Mouse (Mus musculus) testis, postnatal 14 days (tissue): ENCODE measurements at regions not wholly inside any gene's neighbourhood (a gene's known extent, or its start where the extent isn't known, plus 50 kb on each side); places are given as distances from the start of the nearest gene placed in this dataset.
"Not testable (repeated sequence)": the region's sequence is repeated elsewhere in the genome, so short reads cannot be mapped to it uniquely, and the experiment has no call there.

Experiments
- DNase-seq: peaks from one replicate; pipeline ENCODE4 v3.0.0; 2021; ENCODE audit warnings: low spot score

DNA sequence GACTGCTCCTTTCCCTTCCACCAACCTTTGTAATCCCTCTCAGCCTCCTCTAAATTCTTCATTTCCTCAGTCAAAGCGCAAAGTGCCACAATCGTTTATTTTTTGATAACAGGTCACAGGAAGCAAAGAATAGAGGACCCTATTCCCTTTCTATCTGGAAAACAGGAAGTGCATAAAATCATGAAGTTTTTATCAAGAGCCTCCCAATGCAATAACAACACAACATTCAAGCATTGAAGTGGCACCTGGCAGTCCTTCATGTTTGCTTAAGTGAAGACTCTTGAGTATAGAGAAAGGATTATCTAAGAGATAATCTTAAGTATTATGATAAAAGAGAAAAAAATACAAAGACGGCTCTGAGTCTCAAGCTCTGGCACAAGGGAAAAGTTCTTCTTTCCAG lies 111.9 kb downstream of the Ibtk start:
- DNase-seq = no peak

DNA sequence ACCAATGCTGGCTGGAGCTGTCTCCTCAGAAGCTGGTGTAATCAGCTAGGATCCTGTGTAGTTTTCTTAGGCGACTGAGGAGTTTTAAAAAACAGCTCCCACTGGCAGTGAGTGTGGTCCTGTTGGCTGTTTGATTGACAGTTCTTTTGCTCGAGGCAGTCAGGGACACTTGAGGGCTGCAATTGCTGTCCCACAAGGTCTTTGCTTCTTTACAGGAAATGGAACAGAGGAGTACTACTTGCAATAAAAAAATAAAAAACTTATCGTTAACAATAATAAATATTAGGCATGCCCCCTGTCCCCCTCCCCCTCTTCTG lies 113.0 kb downstream of the Ibtk start:
- no peak for DNase-seq

DNA sequence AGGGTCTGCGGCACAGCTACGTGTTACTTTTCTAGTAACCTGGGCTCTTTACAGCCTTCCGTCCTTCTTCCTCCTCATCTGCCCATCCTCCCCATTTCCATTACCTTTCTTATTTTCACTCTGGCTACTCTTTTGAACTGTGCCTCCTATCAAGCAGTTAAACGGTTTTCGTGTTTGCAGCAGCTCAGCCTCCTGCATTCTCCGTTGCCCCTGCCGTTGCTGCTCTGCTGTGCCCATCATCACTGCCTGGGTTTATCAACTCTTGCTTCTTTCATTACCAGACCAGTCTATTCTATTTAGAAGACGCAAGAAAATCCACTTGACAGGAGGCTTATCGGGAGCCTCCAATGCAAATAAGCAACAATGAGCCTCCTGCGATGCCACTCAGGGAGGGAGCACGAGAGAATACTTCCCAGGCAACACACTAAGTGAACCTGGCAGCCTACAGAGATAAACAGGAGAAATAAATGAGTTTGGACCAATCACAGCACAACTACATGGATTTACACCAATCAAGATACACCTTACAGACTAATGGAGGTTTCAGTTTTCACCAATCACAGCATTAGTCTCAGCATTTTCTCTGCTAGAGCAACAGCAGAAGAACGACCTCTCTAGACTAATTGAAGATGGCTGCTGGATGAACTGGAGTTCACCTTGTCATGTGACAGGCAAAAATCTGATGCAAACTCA lies 113.5 kb downstream of the Ibtk start:
- DNase-seq = no peak

DNA sequence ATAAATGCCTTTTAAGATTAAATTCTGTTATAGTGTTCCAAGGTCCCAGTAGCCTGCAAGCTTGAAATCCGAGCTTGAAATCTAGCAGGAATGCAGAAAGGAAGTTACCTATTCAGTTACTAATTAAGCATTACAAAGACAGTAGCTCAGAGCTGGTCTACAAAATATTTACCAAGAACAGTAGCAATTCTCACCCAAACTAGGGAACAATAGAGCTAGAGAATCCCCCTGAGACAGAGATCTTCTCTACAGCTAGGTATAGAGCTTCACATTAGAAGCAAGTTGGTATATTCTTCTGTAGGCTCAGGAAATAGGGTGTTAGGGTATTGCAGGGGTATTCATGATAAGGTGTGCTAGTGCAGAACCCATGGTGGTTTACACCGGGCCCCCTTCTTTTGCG lies 114.3 kb downstream of the Ibtk start:
- not testable (repeated sequence) for DNase-seq

DNA sequence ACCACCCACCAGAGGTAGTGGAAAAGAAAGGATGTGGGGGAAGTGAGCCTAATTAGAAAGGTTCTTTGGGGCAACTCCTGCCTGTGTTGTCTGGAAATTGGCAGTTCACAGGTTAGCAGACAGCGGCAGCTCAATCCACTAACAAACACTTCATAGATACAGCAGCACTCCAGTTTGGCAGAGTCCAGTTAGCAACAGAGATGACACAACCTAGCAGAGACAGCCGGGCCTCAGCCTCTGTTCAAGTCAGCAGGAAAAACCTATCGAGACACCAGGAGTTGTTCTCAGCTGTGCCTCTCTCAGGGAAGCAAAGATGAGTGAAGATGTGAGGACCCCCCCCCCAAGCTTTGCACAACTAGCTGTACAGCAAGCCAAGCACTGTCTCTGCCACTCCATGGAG lies 131.2 kb downstream of the Ibtk start:
- DNase-seq = no peak

DNA sequence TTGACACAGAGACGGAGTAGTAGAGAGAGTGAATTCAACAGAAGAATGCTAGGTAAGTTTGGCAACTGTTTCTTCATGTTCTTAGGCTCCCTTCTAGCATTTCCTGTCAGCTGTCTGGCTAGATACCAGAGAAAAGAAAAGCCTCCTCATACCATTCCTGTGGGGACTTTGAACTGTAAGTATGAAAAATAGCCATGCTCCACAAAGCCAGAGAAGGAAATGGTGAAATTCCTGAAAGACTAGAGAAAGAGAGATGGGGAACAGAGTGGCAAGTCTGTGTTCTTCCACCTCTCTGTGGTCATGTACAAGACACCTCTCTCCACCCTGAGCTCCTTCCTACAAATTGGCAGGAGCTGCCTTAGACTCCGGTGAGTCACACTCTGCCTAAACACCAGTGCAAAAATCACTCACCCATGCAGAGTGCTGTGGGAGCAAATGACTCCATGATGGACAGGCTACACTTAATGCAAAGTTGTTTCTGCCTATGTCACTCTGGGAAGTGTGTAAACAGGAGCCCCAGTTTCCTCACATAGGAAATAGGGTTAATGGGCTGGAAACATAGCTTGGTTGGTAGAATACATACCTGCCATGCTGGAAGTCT lies 131.9 kb downstream of the Ibtk start:
- no peak for DNase-seq

DNA sequence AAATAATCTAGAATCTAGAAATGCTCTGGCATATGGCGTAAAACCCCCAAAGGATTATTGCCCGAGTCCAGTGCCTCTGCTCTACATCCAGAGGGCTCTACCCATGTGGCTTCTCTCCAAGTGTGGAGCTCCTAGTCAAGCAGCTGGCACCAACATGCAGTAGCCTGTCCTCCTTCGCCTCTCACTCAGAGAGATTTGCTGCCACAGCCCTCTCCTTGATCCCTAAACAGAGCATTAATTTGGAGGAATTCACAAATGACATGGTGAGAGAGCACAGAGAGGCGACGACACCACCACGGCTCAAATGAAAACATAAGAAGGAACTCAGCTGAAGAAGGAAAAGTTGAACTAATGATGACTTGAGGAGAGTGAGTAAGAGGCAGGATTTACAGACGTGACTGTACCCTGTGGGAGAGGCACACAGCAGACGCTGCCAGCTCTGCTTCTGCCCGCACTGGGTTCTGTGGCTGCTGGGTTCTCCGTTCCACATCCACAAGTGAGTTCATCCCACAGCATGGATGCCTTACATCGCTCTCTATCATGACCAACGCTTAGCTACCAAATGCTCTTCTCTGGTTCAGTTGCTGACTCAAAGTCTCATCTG lies 132.8 kb downstream of the Ibtk start:
- DNase-seq = no peak

DNA sequence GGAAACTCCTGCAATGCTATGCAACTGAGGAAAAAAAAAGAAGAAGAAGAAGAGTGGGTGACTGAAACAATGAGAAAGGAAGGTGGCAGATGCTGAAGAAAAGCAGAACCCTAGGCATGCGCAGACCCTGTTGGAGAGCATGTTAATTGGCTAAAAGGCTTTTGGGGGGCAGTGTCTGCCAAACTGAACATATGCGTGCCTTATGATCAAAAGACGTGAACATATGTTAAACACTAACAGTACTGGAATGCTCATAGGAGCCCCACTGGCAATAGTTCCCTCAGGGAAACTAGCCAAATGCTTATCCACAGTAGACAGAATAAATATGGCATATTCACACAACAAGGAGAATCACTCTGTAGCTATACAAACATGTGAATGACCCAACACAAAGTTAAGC lies 140.0 kb downstream of the Ibtk start:
- no peak for DNase-seq

DNA sequence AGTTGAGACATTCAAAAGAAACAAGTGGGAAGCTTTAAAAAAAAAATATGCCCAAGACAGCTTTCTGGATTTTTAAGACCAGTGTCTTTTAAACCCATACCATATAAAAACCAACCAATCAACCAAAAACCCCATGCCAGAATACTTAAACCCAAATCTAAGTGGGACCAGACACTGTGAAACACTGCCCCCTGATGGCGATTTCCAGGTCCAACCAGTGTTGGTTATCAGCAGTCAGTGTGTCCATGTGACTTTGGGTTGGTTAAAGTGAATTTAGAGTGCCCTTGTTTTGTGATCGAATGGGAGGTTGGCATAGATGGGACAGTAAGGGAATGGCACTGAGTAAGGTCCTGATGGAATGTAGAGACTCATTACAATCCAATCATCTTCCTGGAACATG lies 152.2 kb downstream of the Ibtk start:
- no peak for DNase-seq

DNA sequence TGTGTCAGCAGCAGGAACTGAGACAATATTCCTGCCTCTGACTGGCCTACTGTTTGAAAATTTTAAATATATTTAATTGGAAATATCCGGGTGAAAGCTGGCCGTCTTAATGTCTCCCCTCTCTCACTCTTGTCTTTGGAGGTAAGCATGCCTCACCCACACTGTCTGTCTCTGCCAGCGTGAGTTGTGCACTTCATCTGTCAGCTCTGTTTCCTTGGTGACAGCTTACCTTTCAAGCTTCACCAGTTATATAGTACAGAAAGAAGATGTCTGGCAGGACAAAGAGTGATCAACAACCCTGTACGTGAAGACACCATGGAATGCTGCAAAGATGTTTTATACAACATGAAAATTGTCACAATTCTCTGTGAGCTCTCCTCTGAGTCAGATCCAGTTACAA lies 155.3 kb downstream of the Ibtk start:
- DNase-seq = no peak

DNA sequence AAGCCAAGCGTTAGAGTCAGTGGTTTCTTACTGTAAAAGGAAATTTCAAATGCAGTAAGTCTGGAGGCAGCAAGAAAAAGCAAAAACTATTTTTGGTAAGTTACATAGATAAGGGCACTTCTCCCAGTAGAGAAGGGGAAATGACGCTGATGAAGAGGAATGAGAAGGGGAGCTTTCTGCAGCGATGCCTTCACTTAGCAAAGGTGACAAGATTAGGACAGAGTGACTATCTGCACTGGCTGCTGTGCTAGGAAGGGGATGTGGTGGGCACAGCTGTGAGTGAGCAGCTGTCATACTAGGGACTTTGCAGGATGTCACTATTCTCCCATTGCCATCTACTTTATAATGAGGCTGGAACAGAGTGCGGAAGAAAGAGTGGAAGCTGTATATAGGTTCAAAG lies 156.5 kb downstream of the Ibtk start:
- DNase-seq = no peak

DNA sequence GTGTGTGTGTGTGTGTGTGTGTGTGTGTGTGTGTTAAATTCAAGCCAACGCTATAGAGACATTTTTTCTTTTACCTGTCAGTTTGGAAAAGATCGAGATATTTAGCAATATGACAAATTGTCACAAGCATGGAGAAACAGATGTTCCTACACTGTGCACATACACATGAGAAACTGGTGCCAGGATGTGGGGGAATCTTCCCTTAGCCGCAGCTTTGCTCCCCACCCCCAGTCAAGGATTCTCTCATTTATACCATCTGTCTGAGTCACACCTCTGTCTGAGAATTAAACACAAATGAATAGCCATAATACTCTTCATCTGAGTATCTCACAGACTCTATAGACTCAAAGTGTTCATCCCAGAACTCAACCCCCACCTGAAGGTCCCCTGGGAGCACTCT lies 159.9 kb downstream of the Ibtk start:
- no peak for DNase-seq

DNA sequence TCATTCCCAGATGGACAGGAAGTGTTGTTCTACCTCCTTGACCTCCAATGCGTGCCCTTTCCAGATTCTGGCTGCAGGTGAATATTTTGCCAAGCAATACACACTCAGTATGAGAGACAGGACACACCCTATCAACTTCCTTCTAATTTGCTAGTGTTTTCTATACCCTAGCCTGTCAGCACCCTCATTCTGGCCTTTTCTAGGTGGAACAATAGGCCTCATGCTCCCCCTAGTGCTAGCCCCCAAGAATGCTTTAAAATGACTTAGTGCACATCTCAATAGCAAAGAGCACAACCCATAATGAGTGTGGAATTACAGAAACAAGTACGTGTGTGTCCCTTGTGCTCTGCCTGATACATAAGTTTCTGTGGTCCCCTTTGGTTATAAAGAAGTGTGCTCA lies 161.1 kb downstream of the Ibtk start:
- DNase-seq = no peak

DNA sequence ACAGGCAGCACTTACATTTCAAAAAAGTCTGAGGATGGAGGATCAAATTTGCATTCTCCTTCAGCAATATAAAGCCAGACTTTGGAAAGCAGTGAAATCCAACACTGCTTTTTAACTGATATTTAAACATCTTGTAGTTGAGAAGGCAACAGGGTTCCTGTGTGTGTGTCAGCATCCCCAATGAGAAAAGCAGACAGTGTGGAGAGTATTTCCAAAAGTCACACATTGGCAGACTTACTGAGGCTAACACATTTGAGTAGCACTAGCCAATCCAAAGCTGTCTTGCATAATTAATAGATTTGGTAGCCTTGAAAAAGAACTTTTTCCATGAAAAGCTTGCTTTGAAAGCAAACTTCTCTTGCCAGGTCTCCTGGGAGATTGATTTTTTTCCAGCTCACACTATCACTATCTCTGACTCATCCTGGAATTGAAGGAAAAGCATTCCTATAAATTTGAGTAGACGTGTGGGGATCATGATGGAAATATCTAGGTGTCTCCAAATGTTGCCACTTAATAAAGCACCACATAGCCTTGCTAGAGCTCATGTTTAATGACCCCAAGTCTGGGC lies 168.0 kb downstream of the Ibtk start:
- DNase-seq = no peak

DNA sequence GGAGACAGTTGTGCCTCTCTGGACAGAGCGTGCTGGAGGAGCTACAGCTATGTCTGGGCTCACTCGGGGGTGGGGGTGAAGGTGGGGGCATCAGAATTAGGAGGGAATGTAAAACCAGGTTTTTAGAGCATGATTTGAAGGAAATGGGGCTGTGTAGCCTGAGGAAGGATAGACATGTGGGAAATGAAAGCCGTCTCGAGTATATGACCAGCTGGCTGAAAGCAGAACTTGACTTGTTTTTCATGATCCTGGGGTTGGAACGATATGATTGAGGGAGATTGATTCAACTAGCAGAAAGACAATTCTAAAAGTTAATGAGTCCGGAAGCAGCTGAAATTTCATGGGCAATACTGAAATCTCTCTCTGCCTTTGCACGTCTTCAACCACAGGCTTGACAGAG lies 171.3 kb downstream of the Ibtk start:
- no peak for DNase-seq

DNA sequence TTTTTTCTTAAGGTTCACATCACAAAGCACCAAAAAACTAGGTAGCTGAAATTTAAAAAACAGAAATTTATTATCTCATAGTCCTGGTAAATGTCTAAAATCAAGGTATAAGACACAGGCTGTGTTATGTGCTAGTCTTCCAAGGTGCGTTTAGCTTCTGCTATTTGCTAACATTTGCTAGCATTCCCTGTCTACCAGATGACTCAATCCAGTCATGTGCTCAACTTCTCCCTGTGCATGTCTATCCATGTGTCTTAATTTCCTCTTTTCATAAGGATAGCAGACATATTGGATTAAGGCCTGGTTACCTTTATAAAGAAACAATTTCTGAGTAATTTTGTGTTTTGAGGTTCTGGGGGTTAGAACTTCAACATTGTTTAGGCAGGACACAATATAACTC lies 171.8 kb downstream of the Ibtk start:
- DNase-seq = no peak

DNA sequence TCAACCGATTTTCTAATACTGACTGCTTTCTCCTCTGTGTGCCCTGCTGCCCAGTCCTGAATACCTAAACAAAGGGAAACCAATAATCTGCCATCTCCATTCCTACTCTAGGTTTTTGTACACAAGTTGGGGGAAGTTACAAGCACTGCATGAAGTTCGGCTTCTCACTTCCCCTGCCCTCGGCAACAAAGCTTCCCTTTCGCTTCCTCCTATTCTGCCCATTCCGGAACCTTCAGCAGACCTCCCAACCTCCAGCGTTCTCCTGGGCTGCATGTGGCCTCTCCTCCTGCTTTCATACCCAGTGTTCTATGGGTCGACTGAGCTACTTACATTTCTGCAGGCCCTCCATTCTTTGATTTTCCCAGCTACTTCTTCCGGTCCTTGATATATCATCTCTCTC lies 180.3 kb downstream of the Ibtk start:
- DNase-seq = no peak

DNA sequence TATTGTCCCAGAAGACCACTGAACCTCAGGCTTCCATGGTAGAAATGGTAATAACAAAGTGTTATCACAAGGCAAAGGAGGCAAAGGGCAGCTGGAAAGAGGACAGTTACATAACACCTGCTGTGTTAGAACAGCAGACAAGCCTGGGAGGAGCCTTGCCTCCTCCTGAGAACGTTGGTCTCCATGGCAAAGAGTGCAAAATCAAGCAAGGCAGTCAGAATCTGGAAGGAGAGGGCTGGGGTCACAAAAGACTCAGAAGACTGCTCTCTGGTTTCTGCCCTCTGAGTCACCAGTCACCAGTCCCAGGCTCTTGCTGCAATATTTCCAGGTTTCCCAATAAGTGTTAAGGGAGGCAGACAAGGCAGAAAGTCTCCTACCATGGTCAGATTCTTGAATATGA lies 197.3 kb downstream of the Ibtk start:
- no peak for DNase-seq

DNA sequence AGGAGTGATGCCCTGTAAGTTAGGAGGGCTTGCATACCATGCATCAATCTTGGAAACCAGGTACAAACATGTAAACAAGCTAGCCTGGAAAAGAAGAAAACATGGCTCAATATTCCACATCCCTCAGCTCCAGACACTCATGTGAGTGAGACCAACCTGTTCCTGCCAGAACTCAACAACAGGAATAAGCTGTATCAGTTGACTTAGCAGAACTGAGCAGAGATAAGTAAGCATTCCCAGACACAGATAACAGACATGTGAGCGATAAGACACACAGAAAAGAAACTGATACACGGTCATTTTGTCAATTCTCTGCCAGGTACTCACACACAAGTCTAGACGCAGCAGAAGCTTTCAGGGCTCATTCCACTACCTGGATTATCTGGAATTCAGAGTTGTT lies 198.7 kb downstream of the Ibtk start:
- no peak for DNase-seq

DNA sequence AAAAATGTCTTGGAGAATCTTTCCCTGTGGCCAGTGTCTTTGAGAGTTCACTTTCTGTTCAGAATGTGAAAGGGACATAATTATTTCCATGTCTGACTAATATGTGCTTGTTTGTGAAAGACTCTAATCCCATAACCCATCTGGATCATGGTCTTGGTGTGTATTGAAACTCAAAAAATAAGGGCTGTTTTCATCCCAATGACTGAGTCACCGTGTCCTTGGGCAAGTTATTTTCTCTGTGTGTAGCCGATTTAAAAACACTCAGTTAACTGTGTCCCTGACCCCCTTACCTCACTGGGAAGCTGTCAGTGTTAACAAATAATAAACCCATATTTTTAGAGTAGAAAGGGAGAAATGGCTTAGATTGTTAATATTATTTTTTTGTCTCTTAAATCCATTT lies 202.9 kb downstream of the Ibtk start:
- no peak for DNase-seq

DNA sequence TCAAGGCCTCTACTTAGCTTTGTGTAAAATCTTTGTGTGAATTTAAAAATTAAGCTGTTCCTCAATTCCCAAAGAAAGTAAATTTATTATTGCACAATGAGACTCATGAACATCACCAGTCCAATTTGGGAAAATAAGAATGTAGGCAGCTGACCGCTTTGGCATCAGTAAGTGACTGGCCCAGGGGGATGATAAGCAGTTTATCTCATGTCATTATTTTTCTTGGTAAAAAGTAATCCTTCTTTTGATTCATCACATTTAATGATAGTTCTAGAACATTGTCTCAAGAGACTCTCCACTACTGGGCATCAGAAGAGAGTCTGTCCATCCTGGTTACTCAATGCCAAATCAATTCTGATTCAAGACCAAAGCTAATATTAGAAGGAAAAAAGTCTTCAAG lies 203.6 kb downstream of the Ibtk start:
- DNase-seq = no peak

DNA sequence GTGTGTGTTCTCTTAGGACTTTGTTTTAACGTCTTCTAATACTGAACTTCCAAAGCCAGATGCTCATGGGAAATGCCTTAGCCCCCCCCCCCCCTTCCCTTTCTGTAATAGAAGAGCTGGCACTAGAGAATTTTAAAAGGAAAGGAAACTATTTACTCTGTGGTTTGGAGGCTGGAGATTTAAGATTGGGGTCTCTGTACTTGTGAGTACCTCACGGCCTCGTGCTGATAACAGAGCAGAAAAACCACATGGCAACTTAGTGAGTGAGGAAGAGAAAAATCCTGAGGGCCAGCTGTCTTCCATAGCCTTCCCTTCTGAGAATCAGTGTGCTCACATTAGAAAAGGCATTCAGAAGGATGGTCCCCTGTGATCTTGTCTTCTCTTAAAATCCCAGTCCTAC lies 210.6 kb downstream of the Ibtk start:
- no peak for DNase-seq

DNA sequence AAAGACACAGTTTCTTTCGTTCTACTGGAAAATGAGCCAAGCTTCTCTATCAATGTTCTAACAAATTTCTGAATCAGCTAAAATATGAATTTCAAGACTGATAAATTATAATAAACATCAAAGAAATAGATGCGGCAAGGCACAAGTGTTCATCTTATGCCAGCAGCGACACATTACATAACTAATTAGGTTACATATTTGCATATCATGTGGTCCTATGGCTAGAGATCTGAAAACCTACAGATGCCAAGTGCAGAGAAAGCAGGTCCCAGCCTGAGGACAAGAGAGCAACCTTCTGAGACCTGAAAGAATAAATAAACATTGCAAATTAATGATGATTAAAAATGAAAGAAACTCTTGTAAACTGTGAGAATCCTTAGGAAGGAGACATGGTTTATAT lies 201.3 kb upstream of the Tent5a start:
- DNase-seq = no peak

DNA sequence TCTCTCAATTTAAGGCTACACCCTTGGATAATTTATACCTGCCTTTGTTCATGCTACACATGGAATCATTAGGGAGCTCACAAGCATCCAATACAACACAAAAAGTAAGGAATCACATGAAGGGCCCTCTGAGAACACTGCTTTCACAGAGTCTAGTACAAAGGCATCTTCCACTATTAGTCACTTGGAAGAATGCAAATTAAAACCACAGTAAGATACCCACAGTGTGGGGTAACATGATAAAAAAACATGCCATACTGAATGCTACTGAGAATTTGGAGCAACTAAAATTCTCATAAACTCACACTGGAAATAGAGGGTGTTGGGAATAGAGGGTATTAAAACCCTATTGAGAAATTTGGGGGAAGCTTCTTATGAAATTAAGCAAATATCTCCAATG lies 197.6 kb upstream of the Tent5a start:
- no peak for DNase-seq
